ENCODE assay signal across 12 mouse cellular contexts in genomic region chr10:61374771-61375481, GRCm38 (mm10). TPM values are rescaled to one million over a fixed set of nuclear protein-coding genes. Genes with fewer than 3 reads are reported as not detected.
DNase-seq lines count a peak whose midpoint lies in the region; ATAC-seq and TF ChIP-seq lines count a peak whose summit lies in the region.
"Had no signal": no experiment of that assay in that cellular context is flagged by ENCODE, and none has a peak within 500 bp of the region (broad histone marks: within the 10 kb centered on the region; RNA-seq: fewer than 3 reads in every experiment).

No protein-coding gene starts in this region.

- no peaks in the 10 kb centered on the region for H3K27me3 ChIP-seq in lung, embryonic 14.5 days (ENCODE audit: insufficient read depth, low read length)
- no peaks in the 10 kb centered on the region for H3K27me3 ChIP-seq in heart, embryonic 14.5 days (ENCODE audit: control insufficient read depth, insufficient read depth, low read length)
- H3K27me3 ChIP-seq in myocyte (ENCODE audit: control insufficient read depth, insufficient read depth, insufficient read length) = no peaks in the 10 kb centered on the region

- no peak for TF ChIP-seq CTCF in lung, embryonic 14.5 days (IDR thresholded peaks at IDR 0.05; ENCODE audit: low read depth)

- WGBS in lung, embryonic 14.5 days = 70% methylated on average over 6 of the region's 6 CpGs
- WGBS in heart, embryonic 14.5 days = 67% methylated on average over 6 of the region's 6 CpGs

- H3K79me2 ChIP-seq in myocyte (ENCODE audit: control insufficient read depth, insufficient read depth) = peaks cover 5% of the 10 kb centered on the region

- no peak overlapping the region; the same call in 1 of the 2 replicates for H3K9ac ChIP-seq in lung, embryonic 14.5 days
- no peak overlapping the region for H3K9ac ChIP-seq in heart, embryonic 14.5 days (ENCODE audit: low read length)

- H3K4me3 ChIP-seq in lung, embryonic 14.5 days (ENCODE audit: low read depth, low read length) = no peak overlapping the region
- no peak overlapping the region for H3K4me3 ChIP-seq in heart, embryonic 14.5 days (ENCODE audit: control insufficient read depth in 1 of 2, insufficient read depth in 1 of 2, low read depth in 1 of 2, low read length in 2 of 2)
- H3K4me3 ChIP-seq in myocyte = no peak overlapping the region
- H3K4me3 ChIP-seq: erythroblast, embryonic 14.5 days had no signal

- no peak for ATAC-seq in lung, embryonic 14.5 days (ENCODE audit: insufficient read depth)
- ATAC-seq in heart, embryonic 14.5 days (ENCODE audit: insufficient number of reproducible peaks, insufficient read depth, low FRiP score, low read depth) = no peak
- ATAC-seq: CD4-positive, CD25-positive, alpha-beta regulatory T cell, adult 4 months had no signal

- peak; percentile 95 for DNase-seq in heart, adult 11 months
- DNase-seq in heart, postnatal 14 days = no peak
- no peak for DNase-seq in lung, embryonic 14.5 days
- DNase-seq in lung, postnatal 10 days = no peak
- no peak for DNase-seq in urinary bladder, postnatal 14 days (ENCODE audit: low spot score)
- DNase-seq in gastrocnemius, postnatal 14 days = no peak

- peak overlapping the region; percentile 77 for H3K27ac ChIP-seq in lung, embryonic 14.5 days (ENCODE audit: low read depth)
- peak overlapping the region; percentile 19 to 65; a peak in 3 of 4 replicates for H3K27ac ChIP-seq in heart, embryonic 14.5 days (replicated peaks in 1 of 2; ENCODE audit: control insufficient read depth in 1 of 2, insufficient read depth in 1 of 2, low read depth in 2 of 2, low read length in 2 of 2)

- peak overlapping the region; percentile 34; the same call in 1 of the 2 replicates for H3K4me2 ChIP-seq in lung, embryonic 14.5 days
- H3K4me2 ChIP-seq in heart, embryonic 14.5 days (ENCODE audit: low read length) = no peak overlapping the region
- H3K4me2 ChIP-seq in myocyte (ENCODE audit: low read depth) = no peak overlapping the region

- peaks cover 8% of the 10 kb centered on the region; the same call in 1 of the 2 replicates for H3K36me3 ChIP-seq in lung, embryonic 14.5 days (ENCODE audit: insufficient read depth)
- peaks cover 9% of the 10 kb centered on the region for H3K36me3 ChIP-seq in heart, embryonic 14.5 days (ENCODE audit: control insufficient read depth, insufficient read depth, low read length)
- no peaks in the 10 kb centered on the region for H3K36me3 ChIP-seq in myocyte (ENCODE audit: control insufficient read depth, insufficient read depth)

- TF ChIP-seq POLR2A in myocyte (IDR thresholded peaks at IDR 0.05; ENCODE audit: insufficient read length, low read depth) = no peak

- no peaks in the 10 kb centered on the region for H3K9me3 ChIP-seq in lung, embryonic 14.5 days (ENCODE audit: low read depth, low read length)
- H3K9me3 ChIP-seq in heart, embryonic 14.5 days (ENCODE audit: control insufficient read depth, low read length) = no peaks in the 10 kb centered on the region

- H3K4me1 ChIP-seq in lung, embryonic 14.5 days (ENCODE audit: insufficient read depth) = peaks cover 29% of the 10 kb centered on the region
- peaks cover 62 to 86% of the 10 kb centered on the region in 2 experiments for H3K4me1 ChIP-seq in heart, embryonic 14.5 days (ENCODE audit: control insufficient read depth in 2 of 2, insufficient read depth in 2 of 2, low read length in 2 of 2)

- intact Hi-C loops in heart, postnatal 14 days (cut with DNase I) = no loop called here
- intact Hi-C loops in gastrocnemius, postnatal 14 days (cut with DNase I; ENCODE audit: low total_unique reads) = no loop called here

- no peak overlapping the region for H3ac ChIP-seq in myocyte (ENCODE audit: control insufficient read depth, insufficient read length)

TF ChIP-seq in myocyte, 11 proteins besides CTCF, POLR2A, EP300 and RAD21:
- peak; percentile 40; the same call in 1 of the 2 replicates for TF ChIP-seq CEBPB (IDR thresholded peaks at IDR 0.05; ENCODE audit: insufficient read depth, poor library complexity, severe bottlenecking)
- TF ChIP-seq E2F4 (IDR thresholded peaks at IDR 0.05; ENCODE audit: insufficient read depth) = no peak

RNA-seq across cellular contexts. Expression of gene Pald1, which starts 8.4 kb away (rescaled TPM):
- 10 to 100 TPM; 32.0 to 36.8 TPM for total RNA-seq in heart, postnatal 14 days (2021)
- polyA plus RNA-seq in lung, embryonic 14.5 days (2014; fragmentation: Nextera tagmentation; extraction: Ambion mirVana) = 44.1 and 47.5 TPM in 2 replicates
- polyA plus RNA-seq in heart, embryonic 14.5 days (2014; fragmentation: Nextera tagmentation; extraction: Ambion mirVana) = 19.5 and 21.7 TPM in 2 replicates
- 14.0 TPM for polyA plus RNA-seq in myocyte (2012; fragmentation: generic; extraction: Trizol)
- total RNA-seq in gastrocnemius, postnatal 14 days (2021) = 10 to 100 TPM; 15.2 to 17.7 TPM
- polyA plus RNA-seq: CD4-positive, CD25-positive, alpha-beta regulatory T cell, adult 4 months had no signal

RNA-seq across cellular contexts. Expression of gene Nodal, which starts 42.8 kb away (rescaled TPM):
- total RNA-seq in heart, postnatal 14 days (2021) = under 1 TPM in 1 of 2 experiments, not detected in 1; 0.10 TPM
- polyA plus RNA-seq in lung, embryonic 14.5 days (2014; fragmentation: Nextera tagmentation; extraction: Ambion mirVana) = 0.08 TPM in 2 replicates
- polyA plus RNA-seq in heart, embryonic 14.5 days (2014; fragmentation: Nextera tagmentation; extraction: Ambion mirVana) = 0.12 and 0.15 TPM in 2 replicates
- polyA plus RNA-seq in myocyte (2012; fragmentation: generic; extraction: Trizol) = 0.01 TPM
- total RNA-seq in gastrocnemius, postnatal 14 days (2021) = under 1 TPM in 1 of 2 experiments, not detected in 1; 0.10 TPM
- total RNA-seq: adrenal gland, adult 2 months; heart, adult 18-20 months had no signal
- polyA plus RNA-seq: CD4-positive, CD25-positive, alpha-beta regulatory T cell, adult 4 months had no signal
